Mouse (Mus musculus) kidney, postnatal 10 days (tissue): ENCODE data around the gene Atoh1.

Experiments
- DNase-seq: peaks from one replicate; pipeline ENCODE4 v3.0.0; 2021; ENCODE audit warnings: mixed read lengths

The Atoh1 gene

DNA sequence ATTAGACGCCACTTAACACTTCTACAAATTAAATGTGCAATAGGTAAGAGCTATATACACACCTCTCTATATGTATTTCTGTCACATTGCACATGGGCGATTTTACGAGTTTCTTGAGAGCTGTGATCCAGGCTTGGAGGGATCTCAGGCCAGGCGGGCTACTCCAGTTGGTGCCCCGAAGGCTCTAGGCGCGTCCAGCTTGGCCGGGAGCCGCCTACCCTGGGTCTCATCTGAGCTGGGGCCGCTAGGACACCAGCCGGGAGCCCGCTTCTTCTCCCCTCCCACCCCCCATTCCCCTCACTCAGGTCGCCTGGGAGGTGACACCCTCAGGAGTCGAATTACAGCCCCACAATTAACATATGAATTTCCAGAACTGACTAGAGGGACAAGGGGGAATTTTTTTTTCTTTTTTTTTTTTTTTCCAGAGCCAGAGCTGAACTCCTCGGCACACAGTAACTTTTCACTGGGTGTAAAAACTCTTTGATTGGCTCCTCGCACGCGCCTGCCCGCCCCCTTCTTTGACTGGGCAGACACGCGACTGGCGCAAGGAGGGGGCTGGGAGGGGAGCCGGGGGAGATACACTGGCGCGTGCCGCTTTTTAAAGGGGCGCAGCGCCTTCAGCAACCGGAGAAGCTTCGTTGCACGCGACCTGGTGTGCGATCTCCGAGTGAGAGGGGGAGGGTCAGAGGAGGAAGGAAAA, at the start of gene Atoh1:
Gene Atoh1, plus strand, starts transcription at position 627 of the 700 bp plus-strand sequence.
- DNase-seq: peak; percentile 69

DNA sequence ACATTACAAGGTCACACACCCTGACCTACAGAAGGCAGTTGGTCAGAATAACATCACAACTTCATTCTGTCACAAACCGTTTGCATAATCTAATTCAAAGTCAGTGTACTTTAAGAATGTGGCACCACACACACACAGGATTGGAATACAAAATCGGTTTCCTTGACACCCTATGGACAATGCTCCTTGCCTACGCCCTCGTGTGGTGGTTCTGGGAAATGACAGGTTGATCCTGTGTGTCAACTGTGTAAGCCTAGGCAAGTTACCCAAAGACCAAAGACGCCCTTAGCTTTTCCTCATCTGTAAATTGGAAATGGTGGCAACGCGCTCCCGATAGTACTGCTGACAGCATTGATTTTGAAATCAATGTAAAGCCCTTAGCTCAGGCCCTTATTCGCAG, 45.0 kb upstream of the Atoh1 start:
- peak; percentile 49 for DNase-seq

DNA sequence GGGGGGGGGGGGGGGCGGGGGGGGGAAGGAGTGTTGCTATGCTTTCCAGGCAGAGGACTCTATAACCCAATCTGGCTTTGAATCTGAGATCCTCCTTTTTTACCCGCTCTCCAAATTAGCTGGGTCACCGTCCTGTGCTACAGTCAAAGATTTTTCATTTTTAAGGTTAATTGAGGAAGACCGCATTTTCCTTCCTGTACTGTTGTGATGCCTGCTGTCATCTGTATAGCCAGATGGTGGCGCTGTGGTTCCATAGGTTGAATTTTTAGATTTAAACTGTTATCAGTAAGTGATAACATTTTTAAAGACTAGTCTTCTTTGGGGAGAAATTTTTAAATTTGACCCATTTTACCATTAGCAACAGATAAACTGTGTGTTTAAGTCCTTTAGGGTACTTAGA, 44.0 kb upstream of the Atoh1 start:
- peak; percentile 56 for DNase-seq

DNA sequence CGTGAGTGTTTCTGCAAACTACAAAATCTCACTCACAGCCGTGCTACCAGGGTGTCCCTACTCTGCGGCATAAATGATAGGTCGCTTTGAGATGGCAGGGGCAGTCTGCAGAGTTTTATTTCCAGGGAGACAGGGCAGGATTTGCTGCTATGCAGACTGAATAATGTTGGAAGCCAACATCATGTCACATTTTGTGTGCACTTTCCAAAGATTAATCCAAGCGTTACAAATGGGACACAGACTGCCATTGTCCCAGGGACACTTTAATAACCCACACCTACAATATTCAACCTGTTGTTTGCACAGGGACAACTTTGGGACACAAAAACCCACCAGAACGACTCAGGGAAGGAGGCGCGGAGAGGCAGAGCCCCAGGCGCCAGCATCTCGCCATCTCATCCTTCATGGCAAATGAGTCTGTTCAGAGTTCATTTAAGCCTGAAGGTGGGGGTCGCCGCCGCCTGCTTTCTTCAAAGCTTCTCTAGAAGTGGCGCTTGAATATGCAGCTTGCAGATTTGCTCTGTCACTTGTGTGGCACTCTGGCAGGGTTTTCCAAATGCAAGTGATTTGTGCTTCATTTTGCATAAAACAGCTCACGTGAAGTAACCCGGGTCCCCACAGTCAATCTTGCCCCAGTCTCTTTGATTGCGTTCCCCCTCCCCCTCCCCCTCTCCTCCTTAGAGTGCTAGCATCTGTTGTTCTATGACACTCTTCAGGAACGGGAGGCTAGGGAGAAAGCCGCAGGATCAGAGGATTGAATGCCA, 40.6 kb upstream of the Atoh1 start:
- no peak for DNase-seq

DNA sequence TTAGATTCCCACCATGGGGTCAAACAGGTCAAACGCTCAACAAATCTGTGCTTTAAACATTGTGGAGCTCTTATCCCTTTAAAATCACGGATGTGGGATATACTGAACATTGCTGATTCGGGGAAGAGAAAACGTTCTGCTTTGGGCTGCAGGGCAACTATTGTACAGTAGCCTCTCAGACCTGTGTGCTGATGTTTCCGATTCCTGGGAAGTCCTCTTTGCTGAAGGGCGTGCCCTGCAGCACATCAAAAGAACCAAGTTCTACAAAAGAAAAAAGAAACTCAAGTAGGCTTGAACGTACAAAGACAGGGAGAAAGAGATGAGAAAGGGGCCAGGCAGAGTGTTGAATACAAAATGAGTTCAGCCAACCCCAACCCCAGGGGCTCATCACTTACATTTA, 34.2 kb upstream of the Atoh1 start:
- DNase-seq: no peak

DNA sequence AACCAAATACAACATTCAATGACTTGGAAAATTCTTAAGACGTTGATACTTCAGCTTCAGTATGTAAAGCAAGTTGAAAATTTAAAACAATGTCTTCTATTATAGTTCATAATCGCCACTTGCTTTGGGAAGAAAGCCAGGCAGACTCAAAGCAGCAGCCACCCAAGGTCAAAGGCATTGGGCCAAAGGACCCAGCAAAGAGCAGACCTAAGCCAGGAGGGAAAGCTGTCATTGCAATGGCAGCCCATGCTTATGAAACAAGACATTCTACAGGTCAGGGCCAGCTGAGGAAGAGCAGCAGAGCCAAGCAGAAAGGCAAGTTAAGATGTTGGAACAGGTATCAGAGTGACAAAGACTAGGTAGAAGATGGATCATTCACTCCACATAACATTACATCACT, 25.3 kb upstream of the Atoh1 start:
- DNase-seq: no peak

DNA sequence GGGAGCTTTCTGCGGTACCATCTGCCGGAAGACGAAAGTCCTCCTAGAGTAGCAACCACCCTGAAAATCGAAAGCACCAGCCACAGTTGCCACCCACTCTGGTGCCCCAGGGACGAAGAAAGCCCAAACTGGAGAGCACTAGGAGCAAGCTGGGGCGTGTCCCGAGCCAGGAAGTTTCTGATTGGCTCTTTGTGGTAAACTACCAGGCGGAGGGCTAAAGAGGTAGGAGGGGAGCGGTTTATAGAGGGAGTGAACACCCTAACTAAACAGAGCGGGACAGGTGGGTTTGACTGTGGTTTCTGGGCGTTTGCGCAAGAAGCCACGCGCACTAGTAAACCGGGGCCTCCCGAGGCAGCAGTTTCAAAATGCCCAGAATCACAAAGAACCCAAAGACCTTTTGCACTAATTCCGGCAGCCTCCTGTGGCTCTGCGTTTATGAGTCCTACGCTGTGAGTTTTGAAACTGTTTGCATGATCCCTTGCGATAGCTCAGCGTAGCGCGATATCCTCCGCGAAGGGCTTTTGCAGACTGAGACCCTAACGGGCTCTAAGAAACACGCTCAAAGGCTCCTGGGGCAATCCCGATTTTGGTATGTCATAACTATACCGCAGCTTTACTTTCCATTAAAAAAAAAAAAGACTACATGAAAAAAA, 1.0 kb upstream of the Atoh1 start:
- peak; percentile 38 for DNase-seq

DNA sequence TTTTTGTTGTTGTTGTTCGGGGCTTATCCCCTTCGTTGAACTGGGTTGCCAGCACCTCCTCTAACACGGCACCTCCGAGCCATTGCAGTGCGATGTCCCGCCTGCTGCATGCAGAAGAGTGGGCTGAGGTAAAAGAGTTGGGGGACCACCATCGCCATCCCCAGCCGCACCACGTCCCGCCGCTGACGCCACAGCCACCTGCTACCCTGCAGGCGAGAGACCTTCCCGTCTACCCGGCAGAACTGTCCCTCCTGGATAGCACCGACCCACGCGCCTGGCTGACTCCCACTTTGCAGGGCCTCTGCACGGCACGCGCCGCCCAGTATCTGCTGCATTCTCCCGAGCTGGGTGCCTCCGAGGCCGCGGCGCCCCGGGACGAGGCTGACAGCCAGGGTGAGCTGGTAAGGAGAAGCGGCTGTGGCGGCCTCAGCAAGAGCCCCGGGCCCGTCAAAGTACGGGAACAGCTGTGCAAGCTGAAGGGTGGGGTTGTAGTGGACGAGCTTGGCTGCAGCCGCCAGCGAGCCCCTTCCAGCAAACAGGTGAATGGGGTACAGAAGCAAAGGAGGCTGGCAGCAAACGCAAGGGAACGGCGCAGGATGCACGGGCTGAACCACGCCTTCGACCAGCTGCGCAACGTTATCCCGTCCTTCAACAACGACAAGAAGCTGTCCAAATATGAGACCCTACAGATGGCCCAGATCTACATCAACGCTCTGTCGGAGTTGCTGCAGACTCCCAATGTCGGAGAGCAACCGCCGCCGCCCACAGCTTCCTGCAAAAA, 496 bp downstream of the Atoh1 start:
- DNase-seq: peak; percentile 37

DNA sequence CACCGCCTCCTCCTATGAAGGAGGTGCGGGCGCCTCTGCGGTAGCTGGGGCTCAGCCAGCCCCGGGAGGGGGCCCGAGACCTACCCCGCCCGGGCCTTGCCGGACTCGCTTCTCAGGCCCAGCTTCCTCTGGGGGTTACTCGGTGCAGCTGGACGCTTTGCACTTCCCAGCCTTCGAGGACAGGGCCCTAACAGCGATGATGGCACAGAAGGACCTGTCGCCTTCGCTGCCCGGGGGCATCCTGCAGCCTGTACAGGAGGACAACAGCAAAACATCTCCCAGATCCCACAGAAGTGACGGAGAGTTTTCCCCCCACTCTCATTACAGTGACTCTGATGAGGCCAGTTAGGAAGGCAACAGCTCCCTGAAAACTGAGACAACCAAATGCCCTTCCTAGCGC, 1.1 kb downstream of the Atoh1 start:
- DNase-seq: peak; percentile 6

DNA sequence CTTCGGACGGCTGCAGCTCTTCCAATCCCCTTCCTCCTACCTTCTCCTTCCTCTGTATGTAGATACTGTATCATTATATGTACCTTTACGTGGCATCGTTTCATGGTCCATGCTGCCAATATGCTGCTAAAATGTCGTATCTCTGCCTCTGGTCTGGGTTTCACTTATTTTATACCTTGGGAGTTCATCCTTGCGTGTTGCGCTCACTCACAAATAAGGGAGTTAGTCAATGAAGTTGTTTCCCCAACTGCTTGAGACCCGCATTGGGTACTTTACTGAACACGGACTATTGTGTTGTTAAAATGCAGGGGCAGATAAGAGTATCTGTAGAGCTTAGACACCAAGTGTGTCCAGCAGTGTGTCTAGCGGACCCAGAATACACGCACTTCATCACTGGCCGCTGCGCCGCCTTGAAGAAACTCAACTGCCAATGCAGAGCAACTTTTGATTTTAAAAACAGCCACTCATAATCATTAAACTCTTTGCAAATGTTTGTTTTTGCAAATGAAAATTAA, 1.6 kb downstream of the Atoh1 start:
- no peak for DNase-seq

DNA sequence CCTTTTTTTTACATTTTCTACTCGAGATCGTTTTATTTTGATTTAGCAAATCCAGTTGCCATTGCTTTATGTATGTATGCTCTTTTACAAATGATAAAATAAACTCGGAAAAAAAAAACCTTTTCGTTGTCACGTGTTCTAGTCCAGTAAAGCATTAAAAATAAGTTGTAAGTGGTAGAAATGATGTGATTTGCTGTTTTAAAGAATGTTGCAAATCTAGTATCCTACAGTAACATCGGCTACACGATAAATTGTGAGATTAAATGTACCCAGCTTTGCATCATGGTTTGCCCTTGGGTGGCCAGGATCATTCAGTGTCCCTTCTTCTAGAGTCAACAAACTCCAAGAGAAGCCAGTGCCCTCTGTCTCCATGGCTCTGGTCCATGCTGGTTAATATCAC, 2.2 kb downstream of the Atoh1 start:
- no peak for DNase-seq

DNA sequence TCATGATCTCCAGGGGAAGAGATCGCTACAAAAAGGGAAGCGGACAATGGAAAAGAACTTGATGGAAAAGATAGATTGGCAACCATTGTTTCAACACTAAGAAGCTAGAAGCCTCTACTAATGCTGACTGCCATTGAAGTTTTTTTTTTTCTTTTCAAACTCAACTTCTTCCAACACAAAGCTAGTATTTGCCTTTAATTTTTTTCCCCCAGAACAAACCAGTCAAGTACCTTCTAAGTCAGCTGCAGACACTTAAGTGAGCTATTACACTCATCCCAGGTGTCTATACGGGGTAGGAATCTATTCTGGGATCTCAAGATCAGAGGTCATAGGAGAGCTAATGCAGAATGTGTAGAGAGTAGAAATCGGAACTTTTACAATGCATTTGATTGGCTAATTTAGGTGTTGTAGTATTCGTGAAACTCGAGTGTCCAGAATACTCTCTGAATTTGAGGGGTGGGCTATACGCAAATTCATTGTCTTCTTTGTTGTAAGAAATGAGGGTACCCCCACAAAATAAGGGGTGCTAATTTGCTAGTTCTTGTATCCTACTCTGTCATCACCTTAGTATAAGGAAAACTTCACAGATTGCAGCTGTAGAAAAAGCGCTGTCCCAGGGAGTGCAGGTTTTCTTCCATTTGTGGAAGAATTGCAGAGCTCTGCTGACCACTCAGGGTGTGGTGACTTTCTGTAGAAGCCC, 2.8 kb downstream of the Atoh1 start:
- no peak for DNase-seq

DNA sequence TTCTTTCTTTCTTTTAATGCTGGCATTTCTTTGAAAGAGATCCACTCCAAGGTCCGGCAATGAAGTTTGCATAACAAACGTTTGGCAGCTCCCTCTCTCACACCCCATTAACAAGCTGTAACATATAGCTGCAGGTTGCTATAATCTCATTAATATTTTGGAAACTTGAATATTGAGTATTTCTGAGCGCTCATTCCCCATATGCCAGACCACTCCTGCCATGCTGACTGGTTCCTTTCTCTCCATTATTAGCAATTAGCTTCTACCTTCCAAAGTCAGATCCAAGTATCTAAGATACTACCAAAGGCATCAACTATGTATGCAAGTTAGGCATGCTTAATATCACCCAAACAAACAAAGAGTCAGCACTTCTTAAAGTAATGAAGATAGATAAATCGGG, 4.4 kb downstream of the Atoh1 start:
- no peak for DNase-seq

DNA sequence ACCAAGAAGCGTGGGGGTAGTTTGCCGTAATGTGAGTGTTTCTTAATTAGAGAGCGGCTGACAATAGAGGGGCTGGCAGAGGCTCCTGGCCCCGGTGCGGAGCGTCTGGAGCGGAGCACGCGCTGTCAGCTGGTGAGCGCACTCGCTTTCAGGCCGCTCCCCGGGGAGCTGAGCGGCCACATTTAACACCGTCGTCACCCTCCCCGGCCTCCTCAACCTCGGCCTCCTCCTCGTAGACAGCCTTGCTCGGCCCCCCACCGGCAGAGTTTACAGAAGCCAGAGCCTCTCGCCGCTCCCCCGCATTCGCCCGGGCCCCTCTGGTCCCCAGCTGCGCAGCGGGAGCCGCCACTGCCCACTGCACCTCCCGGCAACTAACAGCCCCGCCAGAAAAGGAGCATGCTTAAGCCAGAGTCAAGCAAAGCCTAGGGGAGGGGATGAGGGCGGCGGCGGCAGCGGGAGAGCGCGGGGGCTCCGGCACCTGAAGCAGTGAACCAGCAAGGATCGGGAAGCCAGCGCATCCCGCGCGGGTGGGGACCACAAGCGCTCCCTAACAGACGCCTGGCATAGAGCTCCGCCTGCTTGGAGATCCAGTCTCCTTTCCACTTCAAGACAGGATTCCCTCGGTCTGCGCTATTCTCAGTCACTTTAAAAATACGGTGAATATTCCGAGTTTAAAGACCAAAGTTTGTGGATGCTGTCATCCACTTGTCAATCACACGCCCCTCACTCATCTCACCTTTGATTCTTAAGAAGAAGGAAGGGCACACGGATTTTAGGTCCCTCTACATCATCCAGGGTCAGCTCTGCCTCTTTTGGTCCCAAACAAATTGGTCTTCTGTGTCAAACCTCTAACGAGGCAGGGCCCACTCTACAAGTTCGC, 5.8 kb downstream of the Atoh1 start:
- DNase-seq: peak; percentile 10

DNA sequence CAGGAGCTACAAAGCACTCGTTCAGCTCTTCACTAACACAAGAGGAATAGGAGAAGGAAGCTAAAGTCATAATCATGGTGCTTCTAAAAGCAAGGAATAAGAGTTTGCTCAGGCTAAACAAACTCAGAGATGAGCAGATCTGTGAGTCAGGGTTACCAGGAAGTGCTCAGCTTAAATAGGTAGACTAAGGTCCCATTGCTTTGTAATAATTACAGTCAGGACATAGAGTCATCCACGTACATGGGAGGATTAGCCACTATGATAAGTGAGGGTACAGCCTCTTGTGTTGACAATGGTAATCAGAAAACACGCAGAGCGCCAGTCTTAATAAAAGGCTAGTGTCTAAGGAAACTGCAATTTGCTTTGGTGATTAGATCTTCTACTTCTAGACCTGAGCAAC, 7.4 kb downstream of the Atoh1 start:
- no peak for DNase-seq

DNA sequence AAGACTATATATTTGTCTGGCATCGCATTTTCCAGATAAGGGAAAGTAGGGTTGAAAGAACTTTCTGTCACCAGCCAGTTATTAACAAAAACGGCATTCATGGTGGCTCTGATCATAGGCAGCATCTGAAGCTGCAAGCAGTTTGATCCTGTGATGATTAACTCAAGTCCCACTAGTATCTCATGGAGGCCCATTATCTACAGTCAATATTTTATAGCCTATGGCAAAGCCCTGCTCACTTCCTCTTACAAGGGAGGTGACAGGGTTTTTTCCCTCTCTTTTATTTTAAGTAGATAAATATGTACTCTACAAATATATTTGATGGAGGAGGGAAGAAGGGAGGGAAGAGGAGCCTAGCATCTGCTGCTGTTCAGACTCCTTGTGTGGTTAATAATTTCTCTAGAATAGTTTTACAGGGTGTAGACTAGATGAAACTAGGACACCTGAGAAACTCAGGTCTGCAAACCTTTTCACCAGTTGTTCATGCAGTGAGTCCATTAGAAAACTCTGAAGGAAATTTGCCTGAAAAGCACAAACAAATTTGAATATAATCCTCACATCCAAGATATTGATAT, 14.1 kb downstream of the Atoh1 start:
- no peak for DNase-seq

DNA sequence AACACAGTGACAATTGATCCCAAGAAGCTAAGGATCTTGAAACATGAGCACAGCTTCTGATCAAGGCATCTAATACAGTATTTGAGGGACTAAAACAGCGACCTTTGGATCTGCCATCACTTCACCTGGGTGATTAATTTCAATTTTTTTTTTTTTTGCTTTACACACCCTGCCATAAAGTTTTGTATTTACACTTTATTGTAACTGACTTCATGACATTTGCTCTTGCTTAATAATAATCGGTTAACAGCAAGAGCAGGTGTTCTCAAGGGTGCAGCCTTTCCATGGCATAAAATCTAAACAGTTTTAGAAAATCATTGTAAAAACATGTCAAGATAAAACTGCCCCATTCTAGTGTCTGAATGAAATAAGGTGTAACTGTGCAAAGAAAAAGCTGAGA, 25.6 kb downstream of the Atoh1 start:
- DNase-seq: no peak

DNA sequence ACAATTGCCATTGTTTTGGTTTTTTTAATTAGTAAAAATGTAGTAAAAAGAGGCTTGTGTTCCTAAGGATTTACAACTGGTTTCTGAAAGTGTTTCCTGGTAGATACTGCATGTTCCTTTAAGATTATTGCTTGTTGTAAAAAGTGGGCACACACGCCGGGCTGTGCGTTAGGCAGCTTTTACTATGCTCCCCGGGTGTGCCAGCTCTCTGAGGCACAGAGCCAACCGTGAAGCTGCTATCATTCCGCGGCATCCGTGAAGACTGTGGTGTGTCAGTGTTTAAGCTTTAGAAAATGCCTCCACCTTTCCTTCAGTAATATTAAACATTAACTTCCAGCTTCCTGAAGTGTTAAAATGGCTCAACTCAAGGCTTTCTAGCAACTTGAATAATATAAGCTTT, 35.0 kb downstream of the Atoh1 start:
- DNase-seq: peak; percentile 7

DNA sequence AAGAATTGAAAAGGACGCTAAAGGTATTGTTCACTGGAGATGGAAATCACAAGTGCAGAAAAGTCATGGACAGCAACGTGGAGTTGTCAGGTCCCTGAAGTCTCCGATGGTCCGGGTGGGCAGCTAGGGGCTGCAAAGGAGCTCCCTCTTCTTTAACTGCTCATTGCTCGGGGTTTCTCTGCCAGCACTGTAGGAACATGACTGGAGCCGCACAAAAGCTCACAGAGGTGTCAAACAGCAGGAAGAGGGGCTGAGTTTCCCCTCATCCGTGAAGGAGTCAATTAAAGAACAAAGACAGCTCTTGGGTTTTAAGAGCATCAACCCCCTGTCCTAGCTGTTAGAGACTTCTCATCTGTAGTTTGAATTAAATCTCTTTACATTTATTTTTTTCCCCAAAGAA, 44.5 kb downstream of the Atoh1 start:
- DNase-seq: no peak
